Mouse (Mus musculus): ENCODE data around the gene Gucy2e. TPM values are rescaled to one million over a fixed set of nuclear protein-coding genes. Genes with fewer than 3 reads are reported as not detected.
A peak's percentile ranks its signal among the peaks of the same experiment; 100 is the strongest.

Gene Gucy2e
- total RNA-seq (2015), result 0.10 TPM in 1 of 2 replicates, not detected in the other
- total RNA-seq (2017), result 0.03 TPM in 1 of 2 replicates, not detected in the other

DNA sequence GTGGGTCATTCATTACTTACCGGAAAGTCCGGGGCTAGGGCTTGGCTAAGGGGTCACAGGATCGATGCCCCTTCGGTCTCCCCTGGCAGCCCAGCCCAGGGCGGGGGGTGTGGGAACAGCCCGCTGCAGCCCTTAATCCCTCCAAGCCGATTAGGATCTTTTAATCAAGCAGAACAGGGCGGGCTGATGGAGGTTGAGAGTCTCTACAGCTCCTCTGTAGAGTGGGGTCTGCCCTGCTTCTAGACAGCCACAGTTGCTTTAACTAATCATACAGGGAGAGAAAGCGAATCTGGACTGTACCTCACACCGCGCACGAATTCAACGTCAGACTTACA is at the start of gene Gucy2e:
Gucy2e (minus strand) TSS at position 111 of the 335 bp plus-strand sequence.
- ATAC-seq (replicated peaks; ENCODE audit: poor library complexity), result no peak

DNA sequence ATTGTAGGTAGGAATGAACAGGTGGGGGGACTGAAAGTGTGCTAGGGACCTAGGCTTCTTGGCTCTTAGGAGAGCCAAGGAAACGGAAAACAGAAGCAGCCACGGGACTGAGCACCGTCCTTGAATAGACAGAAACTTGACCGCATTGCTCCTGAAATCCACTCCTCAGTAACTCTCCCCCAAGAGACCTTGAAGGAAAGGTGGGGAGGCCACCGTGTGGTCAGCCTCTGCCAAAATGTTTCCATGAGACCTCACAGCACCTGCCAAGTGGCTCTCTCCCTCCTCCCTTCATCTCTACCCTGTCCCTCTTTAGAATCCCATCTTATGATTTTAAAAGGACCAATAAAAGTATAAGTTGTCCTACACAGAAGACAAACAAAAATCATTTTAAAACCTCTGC is 40.4 kb upstream of the Gucy2e start:
- no peak for ATAC-seq (replicated peaks; ENCODE audit: poor library complexity)

DNA sequence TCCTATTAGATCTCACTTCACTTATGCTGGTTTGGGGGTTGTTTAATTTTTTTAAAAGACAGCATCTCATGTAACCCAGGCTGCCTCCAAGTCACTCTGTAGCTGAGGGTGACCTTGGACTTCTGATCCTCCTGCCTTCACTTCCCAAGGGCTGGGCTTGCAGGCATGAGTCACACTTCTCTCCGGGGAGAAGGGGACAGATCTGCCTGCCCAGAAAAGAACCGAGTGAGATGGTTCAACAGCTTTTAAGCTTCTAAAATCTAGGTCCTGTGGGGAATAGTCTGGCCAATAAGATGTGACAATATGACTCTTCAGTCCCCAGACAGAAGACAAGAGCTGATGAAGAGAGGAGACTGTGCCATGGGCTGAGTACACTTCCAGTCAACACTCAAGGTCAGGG is 39.2 kb upstream of the Gucy2e start:
- no peak for ATAC-seq (replicated peaks; ENCODE audit: poor library complexity)

DNA sequence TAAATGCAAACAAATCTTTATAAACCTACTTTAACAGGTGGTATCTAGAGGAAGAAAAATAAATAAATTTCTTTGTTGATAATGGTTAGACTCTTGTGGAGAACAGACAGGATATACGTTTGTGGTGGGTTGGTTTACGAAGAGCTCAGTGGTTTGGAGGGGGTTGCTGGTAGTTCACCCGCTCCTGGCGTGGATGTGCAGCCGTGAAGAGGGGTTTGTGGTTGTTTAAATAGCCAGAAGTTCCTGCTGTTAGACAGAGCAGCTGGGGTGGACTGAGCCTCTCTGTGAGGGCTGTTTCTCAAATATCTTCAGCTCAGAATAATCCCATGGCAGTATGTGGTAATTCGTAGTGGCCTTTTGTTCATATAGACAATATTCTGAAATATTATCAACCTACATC is 38.8 kb upstream of the Gucy2e start:
- ATAC-seq (replicated peaks; ENCODE audit: poor library complexity), result no peak

DNA sequence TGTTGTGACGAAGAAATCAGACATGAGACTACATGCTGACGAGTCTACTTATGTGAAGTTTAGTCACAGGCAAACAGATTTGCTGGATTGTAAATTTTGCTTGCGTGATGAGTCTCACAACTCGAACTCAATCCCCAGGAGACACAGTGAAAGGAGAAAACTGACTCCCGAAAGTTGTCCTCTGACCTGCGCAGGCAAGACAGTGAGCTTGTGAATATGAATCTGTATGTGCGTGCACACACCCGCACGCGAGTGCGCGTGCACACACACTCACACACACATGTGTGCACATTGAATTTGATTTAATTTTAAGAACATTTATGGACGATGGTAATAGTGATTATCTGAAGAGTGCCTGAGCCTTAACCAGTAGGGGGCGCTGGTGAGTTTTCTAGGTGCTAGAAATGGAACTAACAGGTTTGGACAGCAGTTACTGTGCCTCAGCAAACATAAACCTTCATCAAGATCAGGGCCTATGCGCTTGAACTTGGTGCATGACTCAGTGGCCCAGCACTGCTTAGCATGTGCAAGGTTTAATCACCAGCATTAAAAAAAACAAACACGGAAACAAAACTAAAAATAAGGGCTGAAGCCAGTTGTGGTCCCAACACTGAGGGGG is 35.4 kb upstream of the Gucy2e start:
- ATAC-seq (replicated peaks; ENCODE audit: poor library complexity), result peak; percentile 77

DNA sequence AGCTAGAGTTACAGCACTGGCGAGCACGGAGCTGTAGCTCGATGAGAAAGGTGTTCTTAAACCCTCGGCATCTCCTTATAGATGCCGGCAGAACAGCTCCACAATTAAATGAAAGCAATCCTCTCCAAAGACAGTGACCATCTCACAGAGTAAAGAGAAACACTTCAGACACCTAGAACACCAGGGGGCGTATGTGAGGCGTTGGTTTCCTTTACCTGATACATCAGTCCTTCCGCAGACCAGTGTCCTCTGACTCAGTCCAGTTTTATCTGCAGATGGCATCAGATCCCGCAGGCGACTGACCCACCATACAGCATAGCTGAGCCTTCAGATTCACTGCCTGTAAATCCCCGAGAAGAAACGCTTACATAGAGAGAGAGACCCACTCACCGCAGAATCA is 32.7 kb upstream of the Gucy2e start:
- ATAC-seq (replicated peaks; ENCODE audit: poor library complexity), result peak; percentile 63

DNA sequence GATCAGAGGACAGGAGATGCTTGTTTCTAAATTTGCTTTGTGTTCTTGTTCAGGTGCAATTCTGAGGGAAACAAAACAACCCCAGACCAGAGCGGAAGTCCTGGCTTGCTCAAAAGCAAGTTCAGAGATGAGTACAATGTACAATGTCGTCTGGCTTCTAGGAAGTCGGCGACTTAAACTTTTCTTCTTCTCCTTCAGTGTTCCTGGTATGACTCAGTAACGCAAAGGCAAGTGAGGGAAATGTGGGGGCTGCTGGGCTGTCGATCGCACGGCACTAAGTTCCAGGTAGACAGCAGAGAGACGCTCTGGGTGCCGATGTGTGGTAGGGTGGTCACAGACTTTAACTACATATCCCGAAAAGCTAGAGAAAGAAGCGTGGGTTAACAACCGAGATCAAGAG is 31.3 kb upstream of the Gucy2e start:
- no peak for ATAC-seq (replicated peaks; ENCODE audit: poor library complexity)

DNA sequence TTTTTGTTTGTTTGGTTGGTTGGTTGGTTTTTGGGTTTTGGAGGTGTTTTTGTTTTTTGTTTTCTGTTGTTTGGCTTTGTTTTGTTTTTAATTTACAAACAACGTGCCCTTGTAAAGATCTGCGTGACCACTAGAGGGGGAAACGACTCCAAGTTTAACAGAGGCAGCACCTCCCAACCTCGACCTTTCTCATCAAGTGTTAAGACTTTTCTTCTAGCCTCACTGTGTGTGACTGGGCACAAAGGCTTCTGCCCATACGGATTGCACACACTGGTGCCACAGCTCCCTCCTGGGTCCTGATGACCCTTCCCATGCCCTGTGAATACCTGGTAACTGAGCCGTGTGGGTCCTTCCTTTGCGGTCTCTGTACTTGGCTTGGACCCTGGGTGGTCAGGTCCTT is 30.5 kb upstream of the Gucy2e start:
- ATAC-seq (replicated peaks; ENCODE audit: poor library complexity), result peak; percentile 63; the same call in 1 of the 2 replicates

DNA sequence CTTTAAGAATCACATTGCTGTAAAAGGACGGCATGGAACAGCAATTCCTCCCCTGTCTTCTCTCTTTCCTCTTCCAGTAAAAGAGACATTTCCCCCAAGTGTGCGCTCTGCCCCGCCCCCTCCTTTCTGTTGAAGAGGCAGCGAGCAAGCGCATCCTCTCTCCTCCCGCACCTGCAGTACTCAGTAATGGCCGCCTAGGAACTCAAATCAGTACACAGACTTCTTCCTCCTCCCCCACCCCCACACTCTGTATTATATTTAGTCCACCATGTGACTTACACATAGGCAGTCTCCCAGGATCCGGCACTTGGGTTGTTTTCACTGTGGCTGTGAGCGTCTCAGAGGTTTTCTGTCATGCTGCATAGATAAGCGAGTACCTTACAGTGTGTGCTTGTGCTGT is 29.4 kb upstream of the Gucy2e start:
- peak; percentile 34; the same call in 1 of the 2 replicates for ATAC-seq (replicated peaks; ENCODE audit: poor library complexity)

DNA sequence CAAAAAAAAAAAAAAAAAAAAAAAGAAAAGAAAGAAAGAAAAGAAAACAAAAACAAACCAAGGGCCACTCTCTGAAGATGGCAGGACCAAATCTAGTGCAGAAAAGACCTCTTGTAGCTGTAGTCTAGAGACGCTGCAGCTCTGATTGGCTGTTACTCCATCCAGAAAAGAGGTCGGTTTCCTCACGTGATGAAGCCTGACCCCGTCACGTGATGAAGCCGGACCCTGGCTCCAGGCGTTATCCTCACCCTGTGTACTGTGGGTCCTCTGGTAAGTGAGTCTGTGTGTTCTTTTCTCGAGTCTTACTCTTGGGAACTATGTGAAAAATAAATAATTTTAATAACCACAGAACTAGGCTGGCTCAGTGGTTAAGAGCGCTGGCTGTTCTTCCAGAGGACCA is 28.6 kb upstream of the Gucy2e start:
- ATAC-seq (replicated peaks; ENCODE audit: poor library complexity), result no peak

DNA sequence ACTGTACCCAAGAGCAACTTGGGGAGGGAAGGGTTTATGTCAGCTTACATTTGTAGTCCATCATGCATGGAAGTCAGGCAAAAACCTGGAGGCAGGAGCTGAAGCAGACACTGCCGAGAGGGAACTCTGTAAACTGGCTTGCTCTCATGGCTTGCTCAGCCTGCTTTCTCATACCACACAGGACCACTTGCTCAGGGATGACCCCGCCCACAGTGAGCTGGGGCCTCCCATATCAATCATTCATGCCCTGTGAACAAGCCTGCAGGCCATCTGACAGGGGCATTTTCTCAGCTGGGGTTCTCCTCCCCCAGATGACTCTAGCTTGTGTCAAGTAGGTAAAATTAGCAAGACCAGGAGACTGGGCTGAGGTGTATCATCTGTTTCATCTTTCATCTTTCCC is 27.4 kb upstream of the Gucy2e start:
- no peak for ATAC-seq (replicated peaks; ENCODE audit: poor library complexity)

DNA sequence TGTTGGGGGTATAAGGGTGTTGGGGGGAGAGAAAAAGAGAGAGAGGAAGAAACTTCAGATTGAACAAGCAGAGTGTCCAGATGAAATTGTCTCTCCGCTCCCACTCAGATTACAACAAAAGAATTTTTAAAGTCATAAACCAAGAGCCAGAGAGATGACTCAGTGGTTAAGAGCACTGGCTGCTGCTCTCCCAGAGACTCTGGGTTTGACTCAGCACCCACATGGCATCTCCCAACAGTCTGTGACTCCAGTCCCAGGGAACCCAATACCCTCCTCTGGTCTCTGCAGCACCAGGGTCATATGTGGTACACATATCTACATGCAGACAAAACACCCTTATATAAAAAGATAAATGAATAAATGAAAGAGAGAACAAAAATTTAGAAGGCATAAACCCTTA is 23.3 kb upstream of the Gucy2e start:
- no peak for ATAC-seq (replicated peaks; ENCODE audit: poor library complexity)

DNA sequence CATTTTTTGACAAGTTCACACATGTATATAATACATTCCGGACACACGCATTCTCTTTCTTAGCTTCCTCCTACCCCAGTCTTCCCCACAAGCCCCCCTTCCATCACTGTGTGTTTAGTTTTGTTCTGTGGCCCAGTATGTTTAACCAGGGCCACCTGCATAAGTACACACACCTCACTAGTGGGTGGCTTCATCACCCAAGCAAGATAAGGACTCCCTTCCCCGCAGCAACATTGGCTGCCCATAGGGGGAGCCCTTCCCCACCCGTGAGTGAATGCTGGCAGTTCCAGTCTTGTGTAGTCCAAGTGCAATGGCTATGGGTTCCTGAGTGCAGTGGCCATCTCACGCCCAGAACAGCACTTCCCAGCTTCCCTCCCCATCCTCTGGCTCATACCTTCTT is 21.5 kb upstream of the Gucy2e start:
- peak; percentile 98 for ATAC-seq (replicated peaks; ENCODE audit: poor library complexity)

DNA sequence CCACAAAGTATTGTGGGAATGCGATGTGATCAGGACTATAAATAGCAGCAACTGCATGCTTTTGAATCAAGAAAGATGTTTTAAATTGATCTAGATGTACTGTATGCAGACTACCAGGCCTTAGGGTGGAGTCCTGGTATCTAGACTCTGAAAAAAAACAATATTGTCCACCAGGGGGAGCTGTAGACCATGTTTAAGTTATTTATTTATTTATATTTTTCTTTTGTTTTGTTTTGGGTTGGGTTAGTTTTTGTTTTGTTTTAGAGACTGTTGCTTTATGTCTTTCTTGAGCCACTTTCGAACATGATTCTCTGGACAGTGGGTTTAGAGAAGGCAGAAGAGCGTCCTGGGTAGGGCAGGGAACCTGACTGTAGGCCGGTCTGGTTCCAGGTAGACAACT is 21.0 kb upstream of the Gucy2e start:
- ATAC-seq (replicated peaks; ENCODE audit: poor library complexity), result peak; percentile 65; the same call in 1 of the 2 replicates

DNA sequence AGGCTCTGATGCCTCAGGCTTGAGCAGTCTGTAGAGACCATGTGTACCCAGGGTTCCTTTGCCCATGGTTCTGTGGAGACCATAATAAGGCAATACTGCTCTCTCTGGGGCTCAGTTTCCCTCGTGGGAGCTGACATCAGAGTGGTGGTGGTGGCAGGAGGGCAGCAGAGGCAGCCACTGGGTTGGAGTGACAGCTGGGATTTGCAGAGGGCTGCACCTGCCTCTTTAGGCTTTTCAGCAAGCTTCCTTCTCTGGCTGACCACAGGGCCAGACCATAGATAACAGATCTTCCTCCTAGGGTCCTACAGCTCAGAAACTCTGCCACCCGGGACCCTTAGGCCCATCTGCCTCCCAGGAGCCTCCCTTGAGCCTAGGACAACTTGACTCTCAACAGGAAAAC is 20.2 kb upstream of the Gucy2e start:
- no peak for ATAC-seq (replicated peaks; ENCODE audit: poor library complexity)

DNA sequence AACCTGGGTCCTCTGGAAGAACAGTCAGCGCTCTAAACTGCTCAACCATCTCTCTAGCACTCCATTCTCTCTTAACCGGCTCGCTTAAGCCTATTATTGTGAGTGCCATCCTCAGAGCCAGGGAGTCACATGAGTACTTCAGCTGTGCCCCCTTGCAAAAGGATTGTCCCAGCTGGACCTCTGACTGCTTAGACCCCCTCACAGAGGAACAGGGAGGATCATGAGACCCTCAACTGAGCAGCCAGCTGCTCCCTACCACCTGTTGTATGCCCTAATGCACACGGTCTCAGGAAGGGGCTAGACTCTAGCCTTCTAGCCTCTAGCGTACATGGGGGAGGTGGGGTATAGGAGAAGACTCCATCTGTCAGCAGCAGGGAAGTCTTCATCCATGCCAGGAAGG is 18.0 kb upstream of the Gucy2e start:
- ATAC-seq (replicated peaks; ENCODE audit: poor library complexity), result no peak

DNA sequence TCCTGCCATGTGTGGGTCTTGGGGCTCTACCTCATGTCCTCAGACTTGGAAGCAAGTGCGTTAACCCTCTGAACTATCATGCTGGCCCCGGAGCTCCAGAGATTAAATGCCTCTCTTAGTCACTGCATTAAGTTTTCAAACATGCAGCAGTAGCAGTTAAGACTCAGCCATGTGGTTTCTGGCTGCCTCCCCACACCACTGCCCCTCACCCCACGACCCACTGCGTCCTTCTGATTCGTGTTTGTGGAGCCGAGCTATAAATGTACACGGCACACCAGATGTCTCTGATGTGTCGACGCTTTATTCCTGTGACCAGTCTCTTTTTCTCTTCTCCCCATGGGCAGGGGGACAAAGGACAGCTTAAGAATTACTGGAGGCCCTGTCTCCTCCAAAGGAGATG is 16.3 kb upstream of the Gucy2e start:
- ATAC-seq (replicated peaks; ENCODE audit: poor library complexity), result no peak

DNA sequence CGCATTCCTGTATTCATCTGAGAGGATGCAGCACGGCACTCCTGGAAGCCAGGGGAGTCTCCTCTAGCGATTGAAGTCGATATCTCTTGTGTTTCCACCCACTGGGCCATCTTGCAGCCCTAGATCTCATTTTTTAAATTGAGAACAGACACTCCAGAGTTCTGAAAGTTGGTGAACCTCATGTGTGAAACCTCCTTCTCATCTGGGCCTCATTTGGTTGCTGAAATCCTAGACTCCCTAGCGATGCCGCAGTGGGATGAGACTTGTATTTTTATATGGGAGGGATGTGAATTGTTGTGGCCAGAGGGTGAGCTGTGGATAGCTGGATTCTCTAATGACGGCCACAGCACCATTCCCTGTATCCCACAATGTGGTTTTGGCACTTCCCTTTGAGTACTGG is 15.1 kb upstream of the Gucy2e start:
- no peak for ATAC-seq (replicated peaks; ENCODE audit: poor library complexity)

DNA sequence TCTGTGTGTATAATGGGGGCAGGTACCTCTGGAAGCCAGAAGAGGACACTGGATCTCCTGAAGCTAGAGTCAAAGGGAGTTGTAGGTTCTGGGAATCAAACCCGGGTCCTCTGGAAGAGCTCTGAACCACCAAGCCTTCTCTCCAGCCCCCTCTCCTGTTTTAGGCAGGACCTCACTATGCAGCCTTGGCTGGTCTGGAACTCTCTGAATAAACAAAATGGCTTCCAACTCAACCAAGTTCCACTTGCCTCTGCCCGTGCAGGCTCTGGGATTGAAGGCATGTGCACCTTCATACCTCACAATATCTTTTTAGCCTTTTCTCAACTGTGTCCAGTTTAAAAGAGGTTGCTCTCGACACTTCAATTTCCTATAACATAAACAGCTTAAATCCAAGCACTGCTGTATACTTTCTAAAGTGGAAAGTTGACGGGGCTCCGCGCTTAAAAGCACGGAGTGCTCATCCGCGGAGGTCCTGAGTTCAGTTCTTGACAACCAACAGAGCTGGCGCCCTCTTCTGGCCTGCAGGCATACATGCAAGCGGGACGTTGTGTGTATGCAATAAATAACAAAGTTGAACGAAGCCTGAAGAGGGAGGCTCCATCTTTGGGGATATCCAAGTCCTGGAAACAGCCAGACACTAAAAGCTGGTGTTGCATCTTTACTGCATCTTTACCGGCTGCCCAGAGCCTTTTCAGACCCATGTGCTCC is 14.5 kb upstream of the Gucy2e start:
- peak; percentile 54; the same call in 1 of the 2 replicates for ATAC-seq (replicated peaks; ENCODE audit: poor library complexity)

DNA sequence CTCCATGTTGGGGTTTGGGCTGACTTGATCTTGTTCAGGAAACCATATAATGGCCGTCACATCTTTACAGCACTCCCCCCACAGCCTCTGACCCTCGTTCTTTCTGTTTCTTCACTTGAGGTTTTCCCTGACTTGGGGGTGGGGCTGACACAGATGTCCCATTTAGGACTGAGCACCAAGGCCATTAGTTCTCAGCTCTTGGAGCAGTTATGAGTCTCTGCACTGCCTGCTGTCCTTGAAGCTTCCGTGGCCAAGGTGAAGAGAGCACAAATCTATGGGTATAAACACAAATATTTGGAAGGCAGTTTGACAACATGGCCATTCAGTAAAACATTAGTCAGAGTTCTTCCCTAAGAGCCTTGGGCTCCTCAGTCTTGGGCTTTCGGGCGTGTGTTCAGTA is 13.3 kb upstream of the Gucy2e start:
- ATAC-seq (replicated peaks; ENCODE audit: poor library complexity), result no peak

DNA sequence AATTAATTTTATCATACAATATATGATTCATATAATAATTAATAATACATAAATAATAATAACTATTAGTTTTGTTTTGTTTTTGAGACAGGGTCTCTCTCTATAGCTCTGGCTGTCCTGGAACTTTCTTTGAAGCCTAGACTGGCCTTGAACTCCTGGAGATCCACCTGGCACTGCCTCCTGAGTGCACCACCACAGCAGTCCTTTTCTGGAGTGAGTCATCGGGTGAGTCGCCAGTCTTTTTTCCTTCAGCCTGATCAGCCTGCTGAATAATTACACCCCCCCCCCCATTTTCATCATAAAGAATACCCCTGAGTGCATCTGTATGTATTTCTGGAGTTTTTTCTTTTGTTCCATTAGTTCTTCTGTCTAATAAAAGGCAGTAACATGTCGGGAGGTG is 12.3 kb upstream of the Gucy2e start:
- ATAC-seq (replicated peaks; ENCODE audit: poor library complexity), result no peak

DNA sequence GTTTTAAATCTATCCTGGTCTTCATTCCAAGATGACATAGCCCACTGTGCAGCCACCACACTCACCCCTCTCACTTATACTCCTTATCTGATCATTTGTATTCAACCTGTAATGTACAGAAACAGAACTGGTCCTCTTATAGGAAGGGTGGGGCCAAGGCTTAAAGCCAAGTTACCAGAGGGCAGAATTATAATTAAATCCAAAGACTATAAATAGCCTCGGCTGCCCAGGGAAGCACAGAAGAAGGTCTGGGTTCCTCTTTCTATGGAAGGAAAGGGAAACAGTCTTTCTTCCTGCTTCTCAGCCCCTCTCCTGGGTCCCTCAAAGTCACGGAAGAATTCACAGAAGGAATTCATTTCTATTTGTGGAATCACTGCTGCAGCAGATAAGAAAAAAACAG is 8.8 kb upstream of the Gucy2e start:
- ATAC-seq (replicated peaks; ENCODE audit: poor library complexity), result 0 out of 2 replicates have a peak, but pooled peaks have one; percentile 29

DNA sequence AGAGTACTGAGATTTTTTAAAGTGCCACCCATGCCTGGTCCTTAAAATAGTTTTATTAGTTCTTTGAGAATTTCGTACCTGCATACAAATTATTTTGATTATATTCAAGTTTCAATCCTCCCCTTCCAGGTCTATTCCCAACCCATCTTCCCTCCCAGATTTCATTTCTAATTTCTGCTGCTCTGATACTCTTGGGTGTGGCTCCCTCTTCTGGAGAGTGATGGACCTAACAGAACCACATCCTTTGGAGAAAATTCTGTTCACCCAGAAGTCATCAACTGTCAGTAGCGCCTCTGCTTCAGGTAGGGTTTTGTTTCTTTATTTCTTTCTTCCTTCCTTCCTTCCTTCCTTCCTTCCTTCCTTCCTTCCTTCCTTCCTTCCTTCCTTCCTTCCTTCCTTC is 8.1 kb upstream of the Gucy2e start:
- ATAC-seq (replicated peaks; ENCODE audit: poor library complexity), result peak; percentile 48; the same call in 1 of the 2 replicates

All from megakaryocyte progenitor cell, adult 5-6 weeks (primary cell).